Mouse (Mus musculus): Measurements from ENCODE around the gene Olfr895. TPM values are rescaled to one million over a fixed set of nuclear protein-coding genes. Genes with fewer than 3 reads are reported as not detected.

The Olfr895 gene
- total RNA-seq (2021): not detected

DNA sequence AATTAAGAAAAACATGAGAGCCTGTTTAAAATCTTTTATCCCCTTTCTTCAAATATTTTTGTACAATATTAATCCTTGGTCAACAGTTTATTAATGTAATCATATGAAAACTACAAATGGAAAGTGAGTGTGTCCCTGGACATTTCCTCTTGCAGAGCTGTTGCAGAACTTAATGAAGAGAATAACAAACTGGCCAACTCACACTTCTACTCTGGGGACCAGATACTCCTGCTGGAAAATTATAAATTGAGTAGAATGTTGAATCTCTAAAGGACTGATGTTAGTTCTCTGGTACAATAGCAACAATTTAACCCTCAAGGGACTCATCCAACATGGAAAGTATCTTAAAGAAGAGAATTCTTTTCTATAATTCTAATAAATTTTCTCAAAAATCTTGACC, at the start of gene Olfr895:
TSS of gene Olfr895 (plus strand) at position 301 of the 400 bp plus-strand sequence.
- no peak for DNase-seq (ENCODE audit: extremely low spot score in 1 of 2, low spot score in 1 of 2)

- no peak for DNase-seq (ENCODE audit: extremely low spot score in 1 of 2, low spot score in 1 of 2)
Observed at GRCm38 (mm10) chr9:38252474-38252873, 15.2 kb upstream of the Olfr895 start, which contains the start of gene Olfr143. Olfr143 (plus strand) TSS chr9:38252774.

- no peak for DNase-seq (ENCODE audit: extremely low spot score in 1 of 2, low spot score in 1 of 2)
Observed at GRCm38 (mm10) chr9:38290807-38291206, 23.2 kb downstream of the Olfr895 start, which contains the start of gene Olfr896-ps1. Olfr896-ps1 (plus strand) TSS chr9:38291107.

Other genes with a start within 250 kb of the Olfr895 start
- not detected for gene Olfr883, start 242.0 kb upstream of the Olfr895 start, total RNA-seq (2021)
- gene Olfr884, start 221.3 kb upstream of the Olfr895 start, total RNA-seq (2021): not detected
- gene Olfr885, start 206.5 kb upstream of the Olfr895 start, total RNA-seq (2021): not detected
- gene Olfr887, start 183.8 kb upstream of the Olfr895 start, total RNA-seq (2021): not detected
- gene Olfr888, start 159.7 kb upstream of the Olfr895 start, total RNA-seq (2021): not detected
- not detected for gene Olfr889, start 152.7 kb upstream of the Olfr895 start, total RNA-seq (2021)
- not detected for gene Olfr890, start 125.3 kb upstream of the Olfr895 start, total RNA-seq (2021)
- gene Olfr891, start 87.0 kb upstream of the Olfr895 start, total RNA-seq (2021): not detected
- not detected for gene Olfr893, start 59.5 kb upstream of the Olfr895 start, total RNA-seq (2021)
- gene Olfr894, start 49.8 kb upstream of the Olfr895 start, total RNA-seq (2021): not detected
- not detected for gene Olfr143, start 15.1 kb upstream of the Olfr895 start, total RNA-seq (2021)
- gene Olfr896-ps1, start 23.3 kb downstream of the Olfr895 start, total RNA-seq (2021): not detected
- gene Olfr25, start 61.2 kb downstream of the Olfr895 start, total RNA-seq (2021): not detected
- gene Olfr898, start 80.6 kb downstream of the Olfr895 start, total RNA-seq (2021): not detected
- not detected for gene Olfr250, start 99.0 kb downstream of the Olfr895 start, total RNA-seq (2021)
- gene Olfr251, start 109.2 kb downstream of the Olfr895 start, total RNA-seq (2021): not detected
- not detected for gene Olfr147, start 133.8 kb downstream of the Olfr895 start, total RNA-seq (2021)
- not detected for gene Olfr901, start 161.6 kb downstream of the Olfr895 start, total RNA-seq (2021)
- gene Olfr902, start 179.8 kb downstream of the Olfr895 start, total RNA-seq (2021): not detected
- gene Olfr904, start 195.3 kb downstream of the Olfr895 start, total RNA-seq (2021): not detected
- gene Olfr905, start 203.3 kb downstream of the Olfr895 start, total RNA-seq (2021): under 1 TPM in 1 of 2 experiments, not detected in 1; 0.07 TPM
- not detected for gene Olfr906, start 219.2 kb downstream of the Olfr895 start, total RNA-seq (2021)
- gene Olfr907, start 227.9 kb downstream of the Olfr895 start, total RNA-seq (2021): not detected

Data from layer of hippocampus, postnatal 25 days (tissue).